Mouse (Mus musculus) left cerebral cortex, postnatal 36 days (tissue): ENCODE results near the gene Sh3pxd2a. TPM values are rescaled to one million over a fixed set of nuclear protein-coding genes. Genes with fewer than 3 reads are reported as not detected.

Source experiments
- DNase-seq, 2 experiments: peaks; one replicate each; pipeline ENCODE4 v3.0.0; 2021 to 2022; ENCODE audit warnings: low spot score in 2 of 2, mixed read lengths in 1 of 2
- intact Hi-C: fragments of 180-260 bp; cut with DNase I; formaldehyde crosslinking; loops from one replicate; pipeline ENCODE4 v1.15.1; 2025
- total RNA-seq, 2 experiments: library from RNA; stranded (reverse); gene quantifications; 2 replicates each; pipeline ENCODE4 v1.2.3; 2021

Sh3pxd2a gene
- total RNA-seq, 2 experiments from 2014 or later: 27.9 to 36.1 TPM

- no peak for DNase-seq
- intact Hi-C loops: no loop called here
Observed at GRCm38 (mm10) chr19:47232077-47232865, 231.9 kb downstream of the Sh3pxd2a start.

- DNase-seq: no peak
Observed at GRCm38 (mm10) chr19:47231389-47231788, 232.8 kb downstream of the Sh3pxd2a start.

GRCm38 (mm10) chr19:47230682-47231081, 233.5 kb downstream of the Sh3pxd2a start:
- DNase-seq: no peak
- intact Hi-C loops: no loop called here

More at GRCm38 (mm10) chr19:47231389-47231788, 232.8 kb downstream of the Sh3pxd2a start:
- intact Hi-C loops: no loop called here

GRCm38 (mm10) chr19:47230082-47230481, 234.1 kb downstream of the Sh3pxd2a start:
- intact Hi-C loops: no loop called here
- DNase-seq: no peak

DNA sequence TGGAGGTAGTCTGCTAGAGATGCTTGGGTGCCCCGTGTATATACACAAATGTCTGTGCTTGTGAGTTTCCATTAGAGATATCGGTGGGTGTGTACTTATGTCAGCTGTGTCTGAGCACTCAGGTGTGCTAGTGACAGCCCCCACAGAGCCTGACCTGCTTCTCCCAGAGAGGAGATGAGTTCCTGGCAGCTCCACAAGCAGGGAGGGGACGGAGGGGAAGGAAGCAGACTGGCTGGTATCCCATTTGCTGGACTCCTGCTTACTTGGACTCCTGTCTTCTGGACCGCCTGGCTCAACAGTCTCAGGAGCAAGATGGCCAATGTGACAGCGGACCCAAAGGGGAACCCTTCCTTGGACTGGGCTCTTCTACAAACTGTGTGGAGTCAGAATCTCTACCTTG, 234.7 kb downstream of the Sh3pxd2a start:
- intact Hi-C loops: no loop called here
- DNase-seq: no peak

- DNase-seq: peak; percentile 64 to 74
- intact Hi-C loops: no loop called here
Observed at GRCm38 (mm10) chr19:47228725-47229252, 235.4 kb downstream of the Sh3pxd2a start.

DNA sequence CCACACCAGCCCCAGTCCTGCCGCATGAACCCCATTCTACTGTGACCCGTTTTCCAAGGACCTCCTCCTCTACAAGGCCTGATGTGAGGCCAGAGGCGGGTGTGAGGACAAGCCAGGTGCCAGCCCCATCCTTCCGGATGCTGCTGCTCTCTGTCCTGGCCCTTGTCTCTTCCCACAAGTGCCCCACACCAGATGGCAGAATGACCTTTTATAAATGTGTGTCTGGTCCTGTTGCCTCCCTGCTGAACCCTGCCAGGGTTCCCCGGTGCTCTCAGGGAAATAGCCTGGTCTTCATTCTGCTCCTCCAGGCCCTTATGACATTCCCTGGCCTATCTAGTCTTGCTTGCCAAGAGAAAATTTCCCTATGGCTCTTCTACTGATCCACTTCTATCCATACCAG, 238.4 kb downstream of the Sh3pxd2a start:
- intact Hi-C loops: no loop called here
- DNase-seq: no peak

DNA sequence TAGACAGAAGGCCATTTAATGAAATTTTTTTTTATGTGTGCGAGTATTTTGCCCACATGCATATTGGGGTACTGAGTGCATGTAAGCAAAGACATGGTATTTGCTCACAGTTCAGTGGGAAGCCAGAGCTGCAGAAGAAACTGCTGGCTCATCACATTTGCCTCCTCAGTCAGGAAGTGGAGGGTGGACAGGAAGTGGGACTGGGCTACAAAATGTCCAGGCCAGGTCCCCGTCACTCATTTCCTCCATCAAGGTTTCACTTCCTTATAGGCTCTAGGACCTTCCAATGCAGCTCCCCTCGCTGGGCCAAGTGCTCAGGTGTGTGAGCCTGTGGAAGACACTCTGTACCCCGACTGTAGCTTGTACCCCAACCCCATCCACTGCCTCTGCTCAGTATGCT, 239.5 kb downstream of the Sh3pxd2a start:
- intact Hi-C loops: loop anchor here (5.0 kb wide), 1 partner anchor 47 kb away; the partner anchor contains the start of gene Neurl1a
- DNase-seq: no peak

- no peak for DNase-seq
- intact Hi-C loops: loop anchor here (5.0 kb wide), 1 partner anchor 46 kb away; the partner anchor contains the start of gene Neurl1a
Observed at GRCm38 (mm10) chr19:47222841-47223557, 241.2 kb downstream of the Sh3pxd2a start.

DNA sequence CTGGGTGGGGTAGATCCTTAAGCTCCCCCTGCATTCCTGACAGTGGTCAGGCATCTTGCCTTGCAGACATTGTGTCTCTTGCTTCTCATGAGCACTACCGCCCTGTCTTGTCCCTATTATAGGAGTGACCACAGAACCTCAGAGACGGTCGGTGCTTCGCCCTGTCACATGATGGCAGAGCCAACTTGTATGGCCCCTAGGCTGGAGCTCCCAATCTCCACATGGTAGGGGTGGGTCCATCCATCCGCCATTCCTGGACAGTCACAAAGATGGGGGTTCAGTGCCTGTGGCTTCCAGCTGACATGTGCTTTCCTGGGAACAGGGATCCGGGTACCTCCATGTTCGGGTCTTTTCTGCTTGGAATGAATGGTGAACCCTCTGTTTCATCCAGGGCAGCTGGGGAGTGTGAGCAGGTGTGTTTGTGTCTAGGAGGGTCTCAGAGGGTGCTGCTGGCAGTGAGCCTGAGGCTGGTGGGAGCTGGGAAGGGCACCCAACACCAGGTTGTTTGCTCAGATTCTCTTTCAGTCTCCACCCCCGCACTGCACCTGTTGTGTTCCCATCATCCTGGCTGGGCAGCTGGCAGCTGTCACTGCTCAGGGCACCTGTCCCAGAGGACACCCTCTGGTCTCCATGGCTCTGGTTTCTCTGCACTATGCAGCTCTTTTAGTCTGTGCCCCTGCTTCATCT, 241.9 kb downstream of the Sh3pxd2a start:
- intact Hi-C loops: loop anchor here (5.0 kb wide), 1 partner anchor 45 kb away; the partner anchor contains the start of gene Neurl1a
- DNase-seq: no peak

GRCm38 (mm10) chr19:47221500-47222153, 242.6 kb downstream of the Sh3pxd2a start:
- no peak for DNase-seq

DNA sequence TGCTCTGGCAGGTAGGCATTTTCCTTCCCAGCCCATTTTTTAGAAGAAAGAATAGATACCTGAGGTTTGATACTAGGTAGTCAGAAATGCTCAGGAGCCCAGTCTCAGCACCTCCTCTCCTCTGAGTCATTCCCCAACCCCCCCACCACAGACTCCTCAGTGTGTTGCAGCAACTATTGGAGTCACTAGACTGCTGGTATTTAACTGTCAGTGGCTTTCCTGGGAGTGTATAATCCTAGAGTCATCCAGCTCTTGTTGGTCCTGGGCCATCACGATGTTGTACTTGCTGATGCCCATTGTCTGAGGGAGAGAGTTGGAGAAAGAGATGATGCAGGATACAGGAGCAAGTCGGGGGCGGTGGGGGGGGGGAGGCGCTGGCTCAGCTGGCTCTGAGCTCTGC, 243.2 kb downstream of the Sh3pxd2a start:
- intact Hi-C loops: loop anchor here (5.0 kb wide), 1 partner anchor 44 kb away; the partner anchor contains the start of gene Neurl1a
- DNase-seq: no peak

More at GRCm38 (mm10) chr19:47221500-47222153, 242.6 kb downstream of the Sh3pxd2a start:
- intact Hi-C loops: loop anchor here (5.0 kb wide), 1 partner anchor 44 kb away; the partner anchor contains the start of gene Neurl1a

- intact Hi-C loops: loop anchor here (5.0 kb wide), 1 partner anchor 43 kb away; the partner anchor contains the start of gene Neurl1a
- DNase-seq: no peak
Observed at GRCm38 (mm10) chr19:47220232-47220631, 244.0 kb downstream of the Sh3pxd2a start.

DNA sequence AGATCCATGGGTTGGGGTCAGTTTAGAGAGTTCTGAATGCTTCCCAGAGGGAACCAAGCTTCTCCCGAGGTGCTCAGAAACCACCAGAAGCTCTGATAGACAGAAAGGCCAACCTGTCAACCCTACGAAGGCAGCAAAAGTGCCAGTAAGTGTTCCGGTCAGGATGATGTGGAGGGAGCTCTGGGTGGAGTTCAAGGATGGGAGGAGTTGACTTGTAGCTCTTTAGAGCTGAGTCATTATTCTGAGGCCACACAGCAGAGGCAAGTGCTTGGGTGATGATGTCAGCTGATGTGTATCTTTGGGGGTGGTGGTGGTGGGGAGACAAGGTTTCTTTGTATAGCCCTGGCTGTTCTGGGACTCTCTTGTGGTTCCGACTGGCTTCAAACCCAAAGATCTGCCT, 244.6 kb downstream of the Sh3pxd2a start:
- intact Hi-C loops: loop anchor here (5.0 kb wide), 1 partner anchor 42 kb away; the partner anchor contains the start of gene Neurl1a
- DNase-seq: no peak

DNA sequence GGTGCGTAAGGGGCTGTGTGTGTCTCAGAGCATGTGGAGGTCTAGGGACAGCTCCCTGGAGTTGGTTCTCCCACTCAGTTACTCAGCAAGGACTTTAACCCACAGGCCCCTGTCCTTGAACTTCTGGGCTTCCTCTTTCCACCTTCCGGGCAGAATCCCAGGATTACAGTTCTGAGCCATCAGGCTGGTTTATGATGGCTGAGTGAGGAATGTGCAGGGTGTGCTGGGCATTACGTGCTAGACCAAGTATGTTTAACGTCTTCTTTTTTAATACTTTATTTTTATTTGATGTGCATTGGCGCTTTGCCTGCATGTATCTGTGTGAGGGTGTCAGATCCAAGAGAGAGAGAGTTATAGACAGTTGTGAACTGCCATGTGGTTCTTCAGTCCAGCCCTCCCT, 247.4 kb downstream of the Sh3pxd2a start:
- intact Hi-C loops: no loop called here
- no peak for DNase-seq

DNA sequence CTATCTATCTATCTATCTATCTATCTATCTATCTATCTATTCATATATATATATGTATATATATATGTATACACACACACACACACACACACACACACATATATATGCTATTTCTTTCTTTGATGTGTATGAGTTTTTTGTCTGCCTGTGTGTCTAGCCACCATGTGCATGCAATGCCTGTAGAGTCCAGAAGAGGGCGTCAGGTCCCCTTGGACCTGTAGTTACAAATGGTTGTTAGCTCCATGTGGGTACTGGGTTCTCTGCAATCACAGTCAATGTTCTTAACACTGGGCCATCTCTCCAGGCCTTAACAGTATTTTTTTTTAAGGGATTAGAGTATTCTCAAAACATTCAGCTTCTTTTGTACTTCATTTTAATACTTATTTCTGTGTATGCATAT, 250.7 kb downstream of the Sh3pxd2a start:
- intact Hi-C loops: no loop called here
- DNase-seq: no peak

GRCm38 (mm10) chr19:47212401-47212800, 251.8 kb downstream of the Sh3pxd2a start:
- DNase-seq: no peak
- intact Hi-C loops: no loop called here

DNA sequence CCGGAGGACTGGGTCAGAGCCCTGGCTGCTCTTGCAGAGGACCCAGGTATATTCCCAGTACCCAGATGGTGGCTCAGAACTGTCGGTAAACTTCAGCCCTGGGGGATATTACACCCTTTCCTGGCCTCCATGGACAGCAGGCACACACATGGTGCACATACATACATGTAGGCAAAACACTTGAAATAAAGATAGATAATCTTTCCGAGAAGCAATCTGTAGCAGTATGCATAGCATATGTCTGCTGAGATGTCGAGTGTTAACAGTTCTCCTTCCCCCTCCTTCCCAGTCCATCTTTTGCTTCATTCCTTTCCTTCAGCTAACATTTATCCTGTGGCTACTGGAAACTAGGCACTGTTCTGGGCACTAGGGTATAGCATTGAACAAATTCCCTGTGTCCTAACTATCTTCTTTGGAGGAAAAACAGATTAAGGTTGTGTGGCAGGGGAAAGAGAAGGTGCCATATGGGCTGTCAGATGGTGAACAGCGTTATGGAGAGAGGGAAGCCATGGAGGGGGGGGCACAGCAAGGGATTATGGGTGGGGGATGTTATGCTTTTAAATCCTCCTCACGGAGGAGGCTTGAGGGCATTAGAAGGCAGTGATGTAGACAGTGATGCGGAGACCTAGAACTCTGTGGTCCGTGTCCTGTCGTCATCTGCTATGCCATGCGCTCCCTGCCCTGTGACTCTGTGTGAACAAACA, 252.4 kb downstream of the Sh3pxd2a start:
- DNase-seq: peak; percentile 39 to 41

More for the DNA sequence above, 252.4 kb downstream of the Sh3pxd2a start:
- intact Hi-C loops: no loop called here
